Mouse (Mus musculus) liver, postnatal 0 days (tissue): Measurements from ENCODE around the gene Timm29. TPM values are rescaled to one million over a fixed set of nuclear protein-coding genes. Genes with fewer than 3 reads are reported as not detected.

Source experiments
- ATAC-seq: fragments of 200-750 bp; cut with Nextera tagmentation; 2 replicates; pipeline ENCODE4 v1.8.0; 2017; ENCODE audit warnings: mild to moderate bottlenecking, moderate library complexity
- DNase-seq: peaks from one replicate; pipeline ENCODE4 v3.0.0-alpha.2; 2016
- H3K27ac ChIP-seq: fragments of 300-500 bp; sonication (generic); 2 replicates; pipeline ENCODE4 v1.5.1; 2014; ENCODE audit warnings: antibody characterized with exemption, moderate library complexity, mild to moderate bottlenecking, low read depth
- H3K27me3 ChIP-seq: fragments of 300-500 bp; sonication (generic); 2 replicates; pipeline ENCODE4 v1.6.1; 2014; ENCODE audit warnings: low read length, control low read depth, mixed read lengths; ENCODE audit not compliant: insufficient read depth
- H3K36me3 ChIP-seq: fragments of 300-500 bp; sonication (generic); replicated peaks from 2 replicates; pipeline ENCODE4 v1.6.1; 2014; ENCODE audit warnings: mild to moderate bottlenecking, control low read depth, low read length, moderate library complexity, mixed read lengths; ENCODE audit not compliant: insufficient read depth
- H3K4me1 ChIP-seq: fragments of 300-500 bp; sonication (generic); 2 replicates; pipeline ENCODE4 v1.6.1; 2014; ENCODE audit warnings: antibody characterized with exemption, mild to moderate bottlenecking, control low read depth; ENCODE audit not compliant: insufficient read depth
- H3K4me2 ChIP-seq: fragments of 300-500 bp; sonication (generic); 2 replicates; pipeline ENCODE4 v1.6.1; 2014; ENCODE audit warnings: low read depth, mild to moderate bottlenecking, low read length, moderate library complexity, mixed read lengths
- H3K4me3 ChIP-seq: fragments of 300-500 bp; sonication (generic); 2 replicates; pipeline ENCODE4 v1.5.1; 2014; ENCODE audit warnings: low read depth, low read length
- H3K9ac ChIP-seq: fragments of 300-500 bp; sonication (generic); replicated peaks from 2 replicates; pipeline ENCODE4 v1.6.1; 2014; ENCODE audit warnings: mild to moderate bottlenecking, moderate library complexity
- H3K9me3 ChIP-seq: fragments of 300-500 bp; sonication (generic); 2 replicates; pipeline ENCODE4 v1.6.1; 2016; ENCODE audit warnings: mild to moderate bottlenecking, control low read depth, low read length, mixed read lengths
- CTCF ChIP-seq: sonication (generic); IDR thresholded peaks from 2 replicates; pipeline ENCODE4 v1.5.1; 2016; ENCODE audit warnings: antibody characterized with exemption, low read depth
- EP300 ChIP-seq: IDR thresholded peaks from 2 replicates; pipeline ENCODE4 v1.6.1; 2016; ENCODE audit warnings: antibody characterized with exemption, low read depth, mild to moderate bottlenecking
- WGBS: fragments of 180-500 bp; shearing (Covaris S2); extraction: QIAGEN DNeasy Blood & Tissue Kit; methylation state at CpG from one replicate; pipeline ENCODE4 v1.1.7; 2014; ENCODE audit not compliant: insufficient replicate concordance; 5-methylcytosine and 5-hydroxymethylcytosine counted together
- polyA plus RNA-seq: library from polyadenylated mRNA; unstranded; fragments of >200 nt; fragmentation: Nextera tagmentation; extraction: Ambion mirVana; gene quantifications from 2 replicates; pipeline ENCODE4 v1.2.1, GENCODE M21; 2015

The Timm29 gene
- polyA plus RNA-seq, 1 experiment from 2014 or later = 12.5 TPM

- Histone ChIP-seq H3K9me3 (no peaks in the 10 kb centered on the region), H3K27me3 (no peaks in the 10 kb centered on the region), H3K4me3 (no peak overlapping the region), H3K9ac (no peak overlapping the region), H3K36me3 (peaks cover 2% of the 10 kb centered on the region; the same call in 1 of the 2 replicates), H3K27ac (no peak overlapping the region), H3K4me1 (peaks cover 16% of the 10 kb centered on the region), H3K4me2 (no peak overlapping the region)
- TF ChIP-seq EP300 (no peak), CTCF (peak; percentile 57)
- DNase-seq = no peak
- no peak for ATAC-seq
- WGBS = 31% methylated on average over 2 of the region's 2 CpGs
Observed at GRCm38 (mm10) chr9:21598198-21598597, 5.7 kb downstream of the Timm29 start.

GRCm38 (mm10) chr9:21600186-21600585 is 7.7 kb downstream of the Timm29 start:
- Histone ChIP-seq H3K27ac (no peak overlapping the region), H3K9me3 (no peaks in the 10 kb centered on the region), H3K4me2 (no peak overlapping the region), H3K9ac (no peak overlapping the region), H3K4me1 (peaks cover 4% of the 10 kb centered on the region), H3K4me3 (no peak overlapping the region), H3K27me3 (no peaks in the 10 kb centered on the region), H3K36me3 (peaks cover 2% of the 10 kb centered on the region; the same call in 1 of the 2 replicates)
- 0 out of 2 replicates have a peak, but pooled peaks have one; percentile 12 for ATAC-seq
- TF ChIP-seq CTCF (no peak), EP300 (no peak)
- DNase-seq = no peak
- WGBS = 51% methylated on average over 3 of the region's 3 CpGs

GRCm38 (mm10) chr9:21601073-21601472 is 8.6 kb downstream of the Timm29 start:
- TF ChIP-seq CTCF = no peak
- no peak for TF ChIP-seq EP300
- H3K4me2 ChIP-seq = no peak overlapping the region
- no peaks in the 10 kb centered on the region for H3K27me3 ChIP-seq
- no peak for ATAC-seq
- 0 out of 2 replicates have a peak, but pooled peaks cover 2% of the 10 kb centered on the region for H3K36me3 ChIP-seq
- 63% methylated on average over 2 of the region's 2 CpGs for WGBS
- no peak overlapping the region for H3K9ac ChIP-seq
- DNase-seq = no peak
- H3K27ac ChIP-seq = no peak overlapping the region
- no peaks in the 10 kb centered on the region for H3K9me3 ChIP-seq
- H3K4me1 ChIP-seq = peaks cover 4% of the 10 kb centered on the region
- no peak overlapping the region for H3K4me3 ChIP-seq

- H3K4me3 ChIP-seq = no peak overlapping the region
- H3K4me2 ChIP-seq = no peak overlapping the region
Observed at GRCm38 (mm10) chr9:21601722-21602399, 9.3 kb downstream of the Timm29 start.

GRCm38 (mm10) chr9:21604119-21604518 is 11.6 kb downstream of the Timm29 start:
- H3K36me3 ChIP-seq = no peaks in the 10 kb centered on the region
- no peak overlapping the region for H3K4me2 ChIP-seq
- H3K4me3 ChIP-seq = no peak overlapping the region
- no peaks in the 10 kb centered on the region for H3K27me3 ChIP-seq
- H3K4me1 ChIP-seq = peaks cover 4% of the 10 kb centered on the region
- no peaks in the 10 kb centered on the region for H3K9me3 ChIP-seq
- ATAC-seq (no peak), DNase-seq (no peak)
- no peak for TF ChIP-seq EP300
- TF ChIP-seq CTCF = 0 out of 2 replicates have a peak, but pooled peaks have one; percentile 15
- no peak overlapping the region for H3K27ac ChIP-seq
- no peak overlapping the region for H3K9ac ChIP-seq
- 78% methylated on average over 5 of the region's 5 CpGs for WGBS

More at GRCm38 (mm10) chr9:21601722-21602399, 9.3 kb downstream of the Timm29 start:
- DNase-seq = peak; percentile 77
- H3K9ac ChIP-seq = no peak overlapping the region
- H3K27ac ChIP-seq = no peak overlapping the region
- 0 out of 2 replicates have a peak, but pooled peaks cover 2% of the 10 kb centered on the region for H3K36me3 ChIP-seq
- peak; percentile 96 for TF ChIP-seq CTCF
- no peak for TF ChIP-seq EP300
- no peaks in the 10 kb centered on the region for H3K27me3 ChIP-seq
- no peaks in the 10 kb centered on the region for H3K9me3 ChIP-seq
- 47% methylated on average over 10 of the region's 10 CpGs for WGBS
- ATAC-seq = peak; percentile 76
- H3K4me1 ChIP-seq = peaks cover 4% of the 10 kb centered on the region

- Histone ChIP-seq H3K9ac (no peak overlapping the region), H3K27ac (no peak overlapping the region), H3K4me1 (peaks cover 9% of the 10 kb centered on the region), H3K9me3 (no peaks in the 10 kb centered on the region), H3K4me2 (no peak overlapping the region), H3K27me3 (no peaks in the 10 kb centered on the region), H3K36me3 (no peaks in the 10 kb centered on the region), H3K4me3 (no peak overlapping the region)
- ATAC-seq = no peak
- DNase-seq = no peak
- TF ChIP-seq EP300 (no peak), CTCF (no peak)
- 82% methylated on average over 5 of the region's 5 CpGs for WGBS
Observed at GRCm38 (mm10) chr9:21605865-21606264, 13.3 kb downstream of the Timm29 start.
